Mouse (Mus musculus) heart, embryonic 14.5 days (tissue): ENCODE data around the gene Usp53. TPM values are rescaled to one million over a fixed set of nuclear protein-coding genes. Genes with fewer than 3 reads are reported as not detected.

Experiments
- ATAC-seq: fragments of 200-750 bp; cut with Nextera tagmentation; 2 replicates; pipeline ENCODE4 v1.8.0; 2017; ENCODE audit warnings: low read depth, moderate TSS enrichment; ENCODE audit not compliant: insufficient number of reproducible peaks, insufficient read depth, low FRiP score
- H3K27ac ChIP-seq, 2 experiments: fragments of 200-500 bp in 1 of 2; fragments of 300-500 bp in 1 of 2; sonication (generic) in 1 of 2; replicated peaks in 1 of 2; 2 replicates each; pipeline ENCODE4 v1.5.1; 2012 to 2014; ENCODE audit warnings: low read depth in 2 of 2, low read length in 2 of 2, control low read depth in 1 of 2, mild to moderate bottlenecking in 1 of 2, mixed read lengths in 1 of 2; ENCODE audit not compliant: control insufficient read depth in 1 of 2, insufficient read depth in 1 of 2
- H3K27me3 ChIP-seq: fragments of 300-500 bp; sonication (generic); 2 replicates; pipeline ENCODE4 v1.6.1; 2014; ENCODE audit warnings: mild to moderate bottlenecking, low read length, control low read depth; ENCODE audit not compliant: control insufficient read depth, insufficient read depth
- H3K36me3 ChIP-seq: fragments of 300-500 bp; sonication (generic); 2 replicates; pipeline ENCODE4 v1.6.1; 2014; ENCODE audit warnings: mild to moderate bottlenecking, control low read depth, low read length, mixed read lengths; ENCODE audit not compliant: control insufficient read depth, insufficient read depth
- H3K4me1 ChIP-seq, 2 experiments: fragments of 200-500 bp in 1 of 2; fragments of 300-500 bp in 1 of 2; sonication (generic) in 1 of 2; 2 replicates each; pipeline ENCODE4 v1.6.1; 2012 to 2014; ENCODE audit warnings: low read length in 2 of 2, control low read depth in 1 of 2, mixed read lengths in 1 of 2; ENCODE audit not compliant: control insufficient read depth in 2 of 2, insufficient read depth in 2 of 2
- H3K4me2 ChIP-seq: fragments of 300-500 bp; sonication (generic); 2 replicates; pipeline ENCODE4 v1.6.1; 2014; ENCODE audit warnings: mild to moderate bottlenecking, low read length
- H3K4me3 ChIP-seq, 2 experiments: fragments of 200-500 bp in 1 of 2; fragments of 300-500 bp in 1 of 2; sonication (generic) in 1 of 2; 2 replicates each; pipeline ENCODE4 v1.5.1; 2012 to 2014; ENCODE audit warnings: low read length in 2 of 2, mild to moderate bottlenecking in 2 of 2, control low read depth in 1 of 2, low read depth in 1 of 2, moderate library complexity in 1 of 2; ENCODE audit not compliant: control insufficient read depth in 1 of 2, insufficient read depth in 1 of 2
- H3K9ac ChIP-seq: fragments of 300-500 bp; sonication (generic); 2 replicates; pipeline ENCODE4 v1.6.1; 2014; ENCODE audit warnings: mild to moderate bottlenecking, low read length
- H3K9me3 ChIP-seq: fragments of 300-500 bp; sonication (generic); 2 replicates; pipeline ENCODE4 v1.6.1; 2016; ENCODE audit warnings: low read length, control low read depth; ENCODE audit not compliant: control insufficient read depth
- WGBS: fragments of 180-500 bp; shearing (Covaris S2); extraction: QIAGEN DNeasy Blood & Tissue Kit; methylation state at CpG from one replicate; pipeline ENCODE4 v1.1.7; 2014; 5-methylcytosine and 5-hydroxymethylcytosine counted together
- polyA plus RNA-seq: library from polyadenylated mRNA; unstranded; fragments of >200 nt; fragmentation: Nextera tagmentation; extraction: Ambion mirVana; gene quantifications from 2 replicates; pipeline ENCODE4 v1.2.1, GENCODE M21; 2014

The Usp53 gene
- polyA plus RNA-seq, 1 experiment from 2014 or later, result 9.7 TPM

GRCm38 (mm10) chr3:122907841-122908240 lies 76.5 kb downstream of the Usp53 start:
- ATAC-seq, result no peak
- no peak overlapping the region for H3K27ac ChIP-seq
- no peak overlapping the region for H3K4me3 ChIP-seq
- H3K36me3 ChIP-seq, result no peaks in the 10 kb centered on the region
- H3K9ac ChIP-seq, result no peak overlapping the region
- no peaks in the 10 kb centered on the region for H3K27me3 ChIP-seq
- H3K4me1 ChIP-seq, result no peaks in the 10 kb centered on the region
- H3K9me3 ChIP-seq, result no peaks in the 10 kb centered on the region
- WGBS, result 86% methylated on average over 2 of the region's 2 CpGs
- no peak overlapping the region for H3K4me2 ChIP-seq

DNA sequence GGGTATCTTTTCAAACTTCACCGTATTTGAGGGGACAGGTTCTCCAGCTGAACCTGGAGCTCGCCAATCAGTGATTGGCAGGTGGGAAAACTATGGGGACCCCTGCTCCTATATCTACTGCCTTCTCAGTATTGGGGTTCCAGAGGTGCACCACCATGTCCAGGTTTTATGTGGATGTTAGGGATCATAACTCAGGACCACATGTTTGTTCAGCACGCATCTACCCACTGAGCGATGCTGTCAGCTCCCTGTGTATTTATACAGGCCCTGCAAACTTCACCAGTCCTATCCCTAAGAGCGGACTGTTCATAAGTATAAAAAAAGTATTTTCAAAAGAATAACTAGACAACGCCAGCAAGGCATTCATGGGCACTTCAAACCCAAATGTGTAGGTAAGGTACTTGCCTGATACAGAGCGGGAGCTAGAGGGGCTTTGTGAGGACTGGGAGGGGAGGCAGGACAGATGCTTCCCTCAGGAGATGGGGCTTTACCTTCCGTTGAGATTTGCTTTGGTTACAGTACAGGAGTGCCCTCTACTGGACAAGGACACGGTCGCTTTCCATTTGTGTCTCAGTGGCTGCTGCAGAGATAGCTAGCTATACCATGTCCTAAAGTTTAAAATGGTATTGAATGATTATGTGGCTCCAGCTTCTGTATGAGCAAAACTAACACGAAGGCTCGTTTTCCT lies 80.4 kb downstream of the Usp53 start:
- H3K4me3 ChIP-seq, result no peak overlapping the region
- H3K36me3 ChIP-seq, result no peaks in the 10 kb centered on the region
- no peak for ATAC-seq
- no peak overlapping the region for H3K27ac ChIP-seq
- H3K4me1 ChIP-seq, result no peaks in the 10 kb centered on the region
- H3K9me3 ChIP-seq, result no peaks in the 10 kb centered on the region
- no peak overlapping the region for H3K4me2 ChIP-seq
- H3K9ac ChIP-seq, result no peak overlapping the region
- no peaks in the 10 kb centered on the region for H3K27me3 ChIP-seq
- WGBS, result 40% methylated on average over 12 of the region's 12 CpGs

- H3K27ac ChIP-seq, result no peak overlapping the region
- H3K4me1 ChIP-seq, result no peaks in the 10 kb centered on the region
- no peaks in the 10 kb centered on the region for H3K36me3 ChIP-seq
- no peak overlapping the region for H3K9ac ChIP-seq
- H3K27me3 ChIP-seq, result no peaks in the 10 kb centered on the region
- H3K4me2 ChIP-seq, result no peak overlapping the region
- no peak for ATAC-seq
- no peak overlapping the region for H3K4me3 ChIP-seq
- 62% methylated on average over 6 of the region's 6 CpGs for WGBS
- H3K9me3 ChIP-seq, result no peaks in the 10 kb centered on the region
These were observed 86.1 kb downstream of the Usp53 start for GRCm38 (mm10) chr3:122898254-122898653.

- no peak overlapping the region for H3K27ac ChIP-seq
- H3K27me3 ChIP-seq, result no peaks in the 10 kb centered on the region
- no peaks in the 10 kb centered on the region for H3K36me3 ChIP-seq
- H3K9ac ChIP-seq, result no peak overlapping the region
- WGBS, result 62% methylated on average over 11 of the region's 11 CpGs
- H3K4me3 ChIP-seq, result no peak overlapping the region
- H3K9me3 ChIP-seq, result no peaks in the 10 kb centered on the region
- H3K4me1 ChIP-seq, result no peaks in the 10 kb centered on the region
- no peak for ATAC-seq
- H3K4me2 ChIP-seq, result no peak overlapping the region
These were observed 89.0 kb downstream of the Usp53 start for GRCm38 (mm10) chr3:122895189-122895731.

GRCm38 (mm10) chr3:122894772-122895171 lies 89.5 kb downstream of the Usp53 start, which contains the start of gene Fabp2:
Gene Fabp2 (plus strand): TSS chr3:122895072.
- Histone ChIP-seq H3K9ac (no peak within 1 kb of the TSS), H3K4me1 (no peaks in the 10 kb centered on the region), H3K4me2 (no peak within 1 kb of the TSS), H3K27ac (no peak within 1 kb of the TSS), H3K27me3 (no peaks in the 10 kb centered on the region), H3K4me3 (no peak within 1 kb of the TSS), H3K36me3 (no peaks in the 10 kb centered on the region), H3K9me3 (no peaks in the 10 kb centered on the region)
- ATAC-seq, result no peak
- 88% methylated on average over 3 of the region's 3 CpGs for WGBS

DNA sequence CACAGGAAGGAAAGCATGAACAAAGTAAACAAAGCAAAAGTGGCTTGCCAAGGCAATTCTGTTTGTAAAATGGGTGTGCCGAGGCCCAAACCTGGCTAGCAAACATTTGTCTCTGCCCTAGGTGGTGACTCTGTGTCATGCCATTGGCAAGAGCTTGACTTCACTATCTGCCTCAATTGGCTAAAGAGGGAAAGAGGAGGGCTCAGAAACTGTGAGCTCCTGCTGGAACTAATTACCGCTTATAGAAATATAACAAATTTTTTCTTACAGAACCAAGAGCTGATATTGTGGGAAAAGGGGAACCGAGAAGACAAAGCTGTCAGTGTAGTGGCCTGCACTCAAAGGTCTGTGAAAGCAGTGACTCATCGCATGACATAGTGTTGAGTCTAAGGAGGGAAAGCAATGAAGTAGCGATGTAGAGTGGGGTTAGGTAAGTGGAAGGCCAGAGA lies 95.9 kb downstream of the Usp53 start:
- Histone ChIP-seq H3K27ac (no peak overlapping the region), H3K36me3 (no peaks in the 10 kb centered on the region), H3K4me3 (no peak overlapping the region), H3K27me3 (no peaks in the 10 kb centered on the region), H3K9me3 (no peaks in the 10 kb centered on the region), H3K4me1 (no peaks in the 10 kb centered on the region), H3K4me2 (no peak overlapping the region), H3K9ac (no peak overlapping the region)
- 58% methylated on average over 5 of the region's 5 CpGs for WGBS
- no peak for ATAC-seq

DNA sequence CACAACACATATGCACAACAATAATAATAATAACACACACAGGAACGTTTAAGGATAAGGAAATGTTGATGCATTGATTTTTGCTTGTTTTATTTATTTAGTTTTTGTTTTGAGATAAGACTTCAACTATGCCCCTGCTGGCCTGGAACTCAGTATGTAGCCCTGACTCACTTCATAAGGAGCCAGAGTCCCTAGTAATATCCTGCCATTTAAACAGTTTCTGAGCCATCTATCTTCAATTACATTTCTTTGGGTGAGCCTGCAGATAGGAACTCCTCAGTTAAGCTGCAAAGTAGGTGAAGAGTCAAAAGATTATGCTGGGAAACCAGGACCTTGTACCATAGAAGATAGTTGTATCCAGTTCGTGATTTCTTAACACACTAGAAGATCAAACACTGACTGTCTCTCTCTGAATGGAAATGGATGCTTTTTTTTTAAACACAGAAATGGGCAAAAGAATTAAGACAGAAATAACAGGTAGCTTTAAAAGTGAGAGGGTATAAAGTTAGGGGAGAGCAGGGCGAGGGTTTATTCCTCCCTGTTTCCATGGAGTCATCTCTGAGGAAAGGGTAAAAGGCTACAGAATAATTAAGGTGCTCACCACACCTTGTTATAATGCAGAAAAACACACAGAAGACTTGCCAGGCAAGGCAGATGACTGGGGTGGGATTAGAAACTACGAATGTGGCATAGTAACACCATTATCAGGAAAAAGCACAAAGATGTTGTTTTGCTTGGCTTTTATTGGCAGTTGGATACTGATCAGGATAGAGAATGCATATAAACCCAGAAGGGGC lies 96.6 kb downstream of the Usp53 start:
- ATAC-seq, result no peak
- WGBS, result 71% methylated on average over 4 of the region's 4 CpGs
- Histone ChIP-seq H3K4me1 (no peaks in the 10 kb centered on the region), H3K9me3 (no peaks in the 10 kb centered on the region), H3K4me3 (no peak overlapping the region), H3K9ac (no peak overlapping the region), H3K36me3 (no peaks in the 10 kb centered on the region), H3K27ac (no peak overlapping the region), H3K27me3 (no peaks in the 10 kb centered on the region), H3K4me2 (no peak overlapping the region)
